Mouse (Mus musculus): Measurements from ENCODE around the gene Ensa. TPM values are rescaled to one million over a fixed set of nuclear protein-coding genes. Genes with fewer than 3 reads are reported as not detected.
"Not testable (repeated sequence)": the region's sequence is repeated elsewhere in the genome, so short reads cannot be mapped to it uniquely, and the experiment has no call there.

The Ensa gene
- polyA plus RNA-seq, 1 experiment from 2014 or later, result 79.1 TPM

GRCm38 (mm10) chr3:95623991-95624515, 740 bp upstream of the Ensa start:
- H3K27ac ChIP-seq (replicated peaks), result peak overlapping the region; percentile 93
- DNase-seq (ENCODE audit: low spot score); H3K9me3 ChIP-seq; H3K27me3 ChIP-seq (replicated peaks; ENCODE audit: low read depth, poor library complexity, severe bottlenecking): not testable (repeated sequence)
- 72% methylated on average over 5 of the region's 5 CpGs for WGBS
- H3K36me3 ChIP-seq (replicated peaks), result peaks cover 48% of the 10 kb centered on the region
- peaks cover 20% of the 10 kb centered on the region for H3K4me1 ChIP-seq
- peak overlapping the region; percentile 77 for H3K4me3 ChIP-seq

DNA sequence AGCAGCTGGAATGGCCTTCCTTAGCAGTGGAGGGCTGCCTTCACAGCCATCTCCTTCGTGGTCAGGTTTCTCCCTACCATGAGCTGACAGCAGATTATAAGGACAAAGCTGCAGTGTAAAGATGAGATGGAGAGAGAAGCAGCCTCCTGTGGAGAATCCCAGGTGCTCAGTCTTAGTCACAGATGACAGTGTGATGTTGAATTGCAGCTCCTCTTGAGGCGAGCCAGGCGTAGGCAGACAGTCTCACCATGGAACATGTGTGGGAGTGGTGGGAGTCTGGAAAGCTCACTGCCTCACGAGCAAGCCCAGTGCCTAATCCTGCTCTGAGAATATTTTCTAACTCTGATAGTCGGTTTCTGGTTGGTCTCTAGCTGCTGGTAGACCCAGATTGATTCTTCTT, 3.0 kb downstream of the Ensa start:
- WGBS, result 91% methylated on average over 5 of the region's 5 CpGs
- H3K36me3 ChIP-seq (replicated peaks), result peaks cover 66% of the 10 kb centered on the region
- H3K27ac ChIP-seq (replicated peaks), result no peak overlapping the region
- DNase-seq (ENCODE audit: low spot score), result no peak
- H3K9me3 ChIP-seq, result no peaks in the 10 kb centered on the region
- no peaks in the 10 kb centered on the region for H3K27me3 ChIP-seq (replicated peaks; ENCODE audit: low read depth, poor library complexity, severe bottlenecking)
- peaks cover 25% of the 10 kb centered on the region for H3K4me1 ChIP-seq
- H3K4me3 ChIP-seq, result no peak overlapping the region

GRCm38 (mm10) chr3:95629755-95630154, 5.0 kb downstream of the Ensa start:
- DNase-seq (ENCODE audit: low spot score), result no peak
- Histone ChIP-seq H3K27ac (replicated peaks) (no peak overlapping the region), H3K9me3 (no peaks in the 10 kb centered on the region), H3K36me3 (replicated peaks) (peaks cover 86% of the 10 kb centered on the region), H3K27me3 (replicated peaks; ENCODE audit: low read depth, poor library complexity, severe bottlenecking) (no peaks in the 10 kb centered on the region), H3K4me3 (no peak overlapping the region), H3K4me1 (peaks cover 13% of the 10 kb centered on the region)
- 88% methylated on average over 4 of the region's 4 CpGs for WGBS

GRCm38 (mm10) chr3:95630856-95631255, 6.1 kb downstream of the Ensa start:
- no peak for DNase-seq (ENCODE audit: low spot score)
- Histone ChIP-seq H3K4me3 (no peak overlapping the region), H3K27me3 (replicated peaks; ENCODE audit: low read depth, poor library complexity, severe bottlenecking) (no peaks in the 10 kb centered on the region), H3K36me3 (replicated peaks) (peaks cover 97% of the 10 kb centered on the region), H3K4me1 (peaks cover 10% of the 10 kb centered on the region), H3K9me3 (no peaks in the 10 kb centered on the region), H3K27ac (replicated peaks) (no peak overlapping the region)
- WGBS, result 82% methylated on average over 3 of the region's 3 CpGs

DNA sequence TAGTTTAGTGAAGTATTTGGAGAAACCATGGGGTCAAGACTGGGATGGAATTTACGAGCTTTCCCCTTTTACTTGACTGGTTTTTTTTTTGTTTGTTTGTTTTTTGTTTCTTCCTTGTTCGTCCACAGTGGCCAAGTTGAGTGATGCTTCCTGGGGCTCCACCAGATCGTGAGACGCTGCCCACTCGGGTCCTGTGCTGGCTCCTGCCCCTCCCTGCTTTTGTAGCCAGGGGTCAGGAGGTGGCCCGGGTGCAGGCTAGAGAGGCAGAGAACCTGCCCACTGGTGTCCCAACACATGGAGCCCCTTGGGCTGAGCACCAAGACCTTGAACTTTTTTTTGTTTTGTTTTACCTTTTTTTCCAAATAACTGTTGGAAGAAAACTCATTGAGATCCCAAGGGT, 6.5 kb downstream of the Ensa start:
- 82% methylated on average over 6 of the region's 6 CpGs for WGBS
- Histone ChIP-seq H3K27ac (replicated peaks) (no peak overlapping the region), H3K9me3 (no peaks in the 10 kb centered on the region), H3K27me3 (replicated peaks; ENCODE audit: low read depth, poor library complexity, severe bottlenecking) (no peaks in the 10 kb centered on the region), H3K4me1 (peaks cover 6% of the 10 kb centered on the region), H3K4me3 (no peak overlapping the region), H3K36me3 (replicated peaks) (peaks cover 99% of the 10 kb centered on the region)
- no peak for DNase-seq (ENCODE audit: low spot score)

- H3K36me3 ChIP-seq (replicated peaks), result peaks cover 99% of the 10 kb centered on the region
Measured at GRCm38 (mm10) chr3:95632648-95633588, 8.1 kb downstream of the Ensa start.

DNA sequence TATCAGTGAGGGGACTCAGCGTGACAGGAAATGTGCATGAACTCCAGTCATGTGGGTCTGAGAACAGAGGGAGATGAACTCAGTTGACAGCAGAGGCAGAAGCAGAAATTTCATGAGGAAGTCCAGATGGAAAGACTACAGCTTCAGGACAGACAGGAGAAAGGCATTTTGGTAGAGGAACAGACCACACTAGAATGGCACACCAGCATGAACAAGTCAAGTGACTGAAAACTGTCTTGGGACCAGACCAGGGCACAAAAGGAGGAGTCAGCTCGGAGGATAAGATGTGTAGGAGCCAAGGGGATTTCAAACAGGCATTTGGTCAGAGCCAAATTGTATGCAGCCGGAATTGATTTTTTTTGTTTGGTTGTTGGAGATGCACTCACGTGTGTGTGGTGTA, 10.8 kb downstream of the Ensa start:
- no peaks in the 10 kb centered on the region for H3K9me3 ChIP-seq
- 83% methylated on average over 4 of the region's 4 CpGs for WGBS
- no peak for DNase-seq (ENCODE audit: low spot score)
- H3K27me3 ChIP-seq (replicated peaks; ENCODE audit: low read depth, poor library complexity, severe bottlenecking), result no peaks in the 10 kb centered on the region
- H3K4me3 ChIP-seq, result no peak overlapping the region
- H3K4me1 ChIP-seq, result 0 out of 2 replicates have a peak, but pooled peaks cover 4% of the 10 kb centered on the region
- no peak overlapping the region for H3K27ac ChIP-seq (replicated peaks)
- H3K36me3 ChIP-seq (replicated peaks), result peaks cover 99% of the 10 kb centered on the region

More at GRCm38 (mm10) chr3:95632648-95633588, 8.1 kb downstream of the Ensa start:
- WGBS, result 79% methylated on average over 12 of the region's 12 CpGs
- no peaks in the 10 kb centered on the region for H3K27me3 ChIP-seq (replicated peaks; ENCODE audit: low read depth, poor library complexity, severe bottlenecking)
- no peak for DNase-seq (ENCODE audit: low spot score)
- H3K27ac ChIP-seq (replicated peaks), result no peak overlapping the region
- no peaks in the 10 kb centered on the region for H3K9me3 ChIP-seq
- no peak overlapping the region for H3K4me3 ChIP-seq
- H3K4me1 ChIP-seq, result 0 out of 2 replicates have a peak, but pooled peaks cover 4% of the 10 kb centered on the region

GRCm38 (mm10) chr3:95636072-95636471, 11.3 kb downstream of the Ensa start:
- no peak overlapping the region for H3K4me3 ChIP-seq
- 85% methylated on average over 4 of the region's 4 CpGs for WGBS
- 0 out of 2 replicates have a peak, but pooled peaks cover 4% of the 10 kb centered on the region for H3K4me1 ChIP-seq
- H3K9me3 ChIP-seq, result no peaks in the 10 kb centered on the region
- H3K27me3 ChIP-seq (replicated peaks; ENCODE audit: low read depth, poor library complexity, severe bottlenecking), result no peaks in the 10 kb centered on the region
- H3K27ac ChIP-seq (replicated peaks), result no peak overlapping the region
- peaks cover 99% of the 10 kb centered on the region for H3K36me3 ChIP-seq (replicated peaks)
- no peak for DNase-seq (ENCODE audit: low spot score)

- H3K9me3 ChIP-seq, result no peaks in the 10 kb centered on the region
- H3K4me1 ChIP-seq, result no peaks in the 10 kb centered on the region
- no peak for DNase-seq (ENCODE audit: low spot score)
- peaks cover 74% of the 10 kb centered on the region for H3K36me3 ChIP-seq (replicated peaks)
- H3K27ac ChIP-seq (replicated peaks), result no peak overlapping the region
- no peak overlapping the region for H3K4me3 ChIP-seq
- H3K27me3 ChIP-seq (replicated peaks; ENCODE audit: low read depth, poor library complexity, severe bottlenecking), result no peaks in the 10 kb centered on the region
- 98% methylated on average over 1 of the region's 1 CpGs for WGBS
Measured at GRCm38 (mm10) chr3:95639694-95640093, 14.9 kb downstream of the Ensa start.

- Histone ChIP-seq H3K27me3 (replicated peaks; ENCODE audit: low read depth, poor library complexity, severe bottlenecking) (no peaks in the 10 kb centered on the region), H3K27ac (replicated peaks) (no peak overlapping the region), H3K36me3 (replicated peaks) (peaks cover 40% of the 10 kb centered on the region), H3K4me3 (no peak overlapping the region), H3K9me3 (no peaks in the 10 kb centered on the region), H3K4me1 (no peaks in the 10 kb centered on the region)
- 88% methylated on average over 7 of the region's 7 CpGs for WGBS
- DNase-seq (ENCODE audit: low spot score), result no peak
Measured at GRCm38 (mm10) chr3:95643097-95643496, 18.3 kb downstream of the Ensa start.

GRCm38 (mm10) chr3:95645313-95646235, 20.8 kb downstream of the Ensa start:
- no peak overlapping the region for H3K27ac ChIP-seq (replicated peaks)
- H3K4me1 ChIP-seq, result no peaks in the 10 kb centered on the region
- peaks cover 16% of the 10 kb centered on the region for H3K36me3 ChIP-seq (replicated peaks)
- DNase-seq (ENCODE audit: low spot score), result no peak
- no peaks in the 10 kb centered on the region for H3K27me3 ChIP-seq (replicated peaks; ENCODE audit: low read depth, poor library complexity, severe bottlenecking)
- 56% methylated on average over 10 of the region's 10 CpGs for WGBS
- no peaks in the 10 kb centered on the region for H3K9me3 ChIP-seq
- no peak overlapping the region for H3K4me3 ChIP-seq

DNA sequence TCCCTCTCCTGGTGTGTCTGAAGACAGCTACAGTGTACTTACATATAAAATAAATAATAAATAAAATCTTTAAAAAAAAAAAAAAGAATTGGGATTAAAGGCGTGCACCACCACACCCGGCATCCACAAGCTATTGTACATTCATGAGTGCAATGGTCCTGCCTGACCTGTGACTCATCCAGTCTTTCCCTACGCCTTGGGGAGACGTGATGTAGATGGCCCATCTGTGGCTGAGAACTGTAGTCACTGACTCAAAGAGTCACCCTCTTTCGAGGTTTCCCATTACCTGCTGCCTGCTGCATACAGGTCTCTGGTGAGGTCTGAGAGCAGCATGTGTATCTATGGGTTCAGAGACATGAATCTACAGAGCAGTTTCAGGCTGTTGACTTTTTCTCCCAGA, 23.2 kb downstream of the Ensa start:
- Histone ChIP-seq H3K27me3 (replicated peaks; ENCODE audit: low read depth, poor library complexity, severe bottlenecking) (no peaks in the 10 kb centered on the region), H3K27ac (replicated peaks) (no peak overlapping the region), H3K36me3 (replicated peaks) (no peaks in the 10 kb centered on the region), H3K4me3 (no peak overlapping the region), H3K4me1 (peaks cover 10% of the 10 kb centered on the region), H3K9me3 (no peaks in the 10 kb centered on the region)
- 92% methylated on average over 5 of the region's 5 CpGs for WGBS
- no peak for DNase-seq (ENCODE audit: low spot score)
